Mouse (Mus musculus) lung, adult 2 months (tissue): Measurements from ENCODE around the gene Kars.

ENCODE experiments used
- CTCF ChIP-seq: fragments of 200-500 bp; IDR thresholded peaks from 2 replicates; pipeline ENCODE4 v1.5.1; 2011; ENCODE audit warnings: mild to moderate bottlenecking, low read length, control low read depth; ENCODE audit not compliant: insufficient read depth
- POLR2A ChIP-seq: fragments of 200-500 bp; IDR thresholded peaks from 2 replicates; pipeline ENCODE4 v1.6.1; 2011; ENCODE audit warnings: low read depth, mild to moderate bottlenecking, control low read depth, low read length, borderline replicate concordance; ENCODE audit errors: extremely low read depth

DNA sequence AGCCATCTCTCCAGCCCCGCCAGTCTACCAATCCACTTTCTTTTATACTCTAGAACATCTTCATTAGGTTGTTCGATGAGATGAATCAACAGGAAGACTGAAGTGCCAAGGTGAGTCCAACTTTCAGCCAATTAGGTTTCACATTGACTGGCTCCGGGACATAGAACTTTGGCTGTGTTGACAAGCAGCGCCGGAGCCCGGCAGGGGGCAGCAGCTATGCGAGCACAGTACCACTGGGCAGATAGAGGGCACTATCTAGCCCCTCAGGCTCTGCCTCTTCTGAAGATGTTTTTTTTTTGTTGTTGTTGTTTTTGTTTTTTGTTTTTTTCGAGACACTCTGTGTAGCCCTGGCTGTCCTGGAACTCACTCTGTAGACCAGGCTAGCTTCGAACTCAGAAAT lies 40.4 kb upstream of the Kars start:
- TF ChIP-seq CTCF (0 out of 2 replicates have a peak, but pooled peaks have one; percentile 1), POLR2A (no peak)
